Mouse (Mus musculus) lung, embryonic 14.5 days (tissue): ENCODE data around the gene Msmp. TPM values are rescaled to one million over a fixed set of nuclear protein-coding genes. Genes with fewer than 3 reads are reported as not detected.
"Not testable (repeated sequence)": the region's sequence is repeated elsewhere in the genome, so short reads cannot be mapped to it uniquely, and the experiment has no call there.

Experiments
- ATAC-seq: fragments of 200-750 bp; cut with Nextera tagmentation; 2 replicates; pipeline ENCODE4 v1.8.0; 2017; ENCODE audit warnings: mild to moderate bottlenecking, moderate TSS enrichment, moderate library complexity; ENCODE audit not compliant: insufficient read depth
- DNase-seq: peaks from one replicate; pipeline ENCODE4 v3.0.0-alpha.2; 2015
- H3K27ac ChIP-seq: fragments of 300-500 bp; sonication (generic); 2 replicates; pipeline ENCODE4 v1.5.1; 2014; ENCODE audit warnings: low read depth, mild to moderate bottlenecking, moderate library complexity
- H3K27me3 ChIP-seq: fragments of 300-500 bp; sonication (generic); 2 replicates; pipeline ENCODE4 v1.6.1; 2014; ENCODE audit warnings: low read length, control low read depth; ENCODE audit not compliant: insufficient read depth
- H3K36me3 ChIP-seq: fragments of 300-500 bp; sonication (generic); 2 replicates; pipeline ENCODE4 v1.6.1; 2014; ENCODE audit warnings: control low read depth; ENCODE audit not compliant: insufficient read depth
- H3K4me1 ChIP-seq: fragments of 300-500 bp; sonication (generic); 2 replicates; pipeline ENCODE4 v1.6.1; 2014; ENCODE audit warnings: antibody characterized with exemption, control low read depth; ENCODE audit not compliant: insufficient read depth
- H3K4me2 ChIP-seq: fragments of 300-500 bp; sonication (generic); 2 replicates; pipeline ENCODE4 v1.6.1; 2014; ENCODE audit warnings: mild to moderate bottlenecking
- H3K4me3 ChIP-seq: fragments of 300-500 bp; sonication (generic); 2 replicates; pipeline ENCODE4 v1.5.1; 2014; ENCODE audit warnings: low read depth, low read length
- H3K9ac ChIP-seq: fragments of 300-500 bp; sonication (generic); 2 replicates; pipeline ENCODE4 v1.6.1; 2014
- H3K9me3 ChIP-seq: fragments of 300-500 bp; sonication (generic); 2 replicates; pipeline ENCODE4 v1.6.1; 2016; ENCODE audit warnings: low read depth, low read length, control low read depth
- CTCF ChIP-seq: IDR thresholded peaks from 2 replicates; pipeline ENCODE4 v1.5.1; 2016; ENCODE audit warnings: antibody characterized with exemption, low read depth
- WGBS: fragments of 180-500 bp; shearing (Covaris S2); extraction: QIAGEN DNeasy Blood & Tissue Kit; methylation state at CpG from one replicate; pipeline ENCODE4 v1.1.7; 2014; 5-methylcytosine and 5-hydroxymethylcytosine counted together
- polyA plus RNA-seq: library from polyadenylated mRNA; unstranded; fragments of >200 nt; fragmentation: Nextera tagmentation; extraction: Ambion mirVana; gene quantifications from 2 replicates; pipeline ENCODE4 v1.2.1, GENCODE M21; 2014

The Msmp gene
- polyA plus RNA-seq, 1 experiment from 2014 or later, result not detected

DNA sequence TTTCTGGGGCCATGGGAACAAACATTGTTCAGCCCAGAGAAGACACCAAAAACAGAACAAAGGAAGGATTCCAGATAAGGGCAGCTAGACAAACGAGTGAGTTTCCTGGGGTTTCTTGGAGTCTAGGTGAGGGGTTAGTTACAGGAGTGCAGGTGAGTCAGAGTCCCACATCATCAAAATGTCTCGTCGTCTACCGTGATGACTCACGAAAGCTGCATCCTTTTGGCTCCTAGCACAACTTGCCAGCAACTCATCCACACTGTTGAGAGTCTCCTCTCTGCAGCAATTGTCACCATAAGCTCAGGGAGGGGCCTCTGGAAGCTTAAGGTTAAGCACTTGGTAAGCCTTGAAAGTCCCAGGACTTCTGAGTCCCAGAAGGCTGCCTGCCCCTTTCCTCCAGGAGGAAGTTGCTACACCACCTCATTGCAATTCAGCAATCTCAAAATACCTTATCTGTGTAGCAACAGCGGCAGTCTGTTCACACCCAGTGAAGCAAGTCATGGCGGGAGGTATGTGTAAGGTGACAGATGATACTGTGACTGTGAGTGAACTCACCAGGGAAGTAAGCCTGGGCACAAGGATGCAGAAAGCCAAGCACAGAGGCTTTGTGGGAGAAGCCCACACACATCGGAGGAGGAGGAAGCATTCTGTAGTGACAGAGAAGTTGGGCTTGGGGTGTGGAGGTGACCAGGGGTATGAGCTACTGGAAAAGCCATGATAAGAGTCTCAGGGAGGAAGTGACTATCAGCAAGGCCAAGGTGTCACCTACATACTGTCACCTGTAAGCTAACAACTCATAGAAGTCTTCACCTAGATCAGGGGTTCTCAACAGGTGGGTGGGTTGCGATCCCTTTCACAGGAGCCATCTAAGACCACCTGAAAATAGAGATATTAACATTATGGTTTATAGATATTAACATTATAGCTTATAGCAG lies 20.7 kb upstream of the Msmp start:
- Histone ChIP-seq H3K27me3 (no peaks in the 10 kb centered on the region), H3K4me3 (no peak overlapping the region), H3K9ac (no peak overlapping the region), H3K4me1 (no peaks in the 10 kb centered on the region), H3K27ac (no peak overlapping the region), H3K4me2 (no peak overlapping the region), H3K36me3 (no peaks in the 10 kb centered on the region), H3K9me3 (no peaks in the 10 kb centered on the region)
- ATAC-seq (peak; percentile 35; the same call in 1 of the 2 replicates), DNase-seq (no peak)
- TF ChIP-seq CTCF, result no peak
- WGBS, result 51% methylated on average over 9 of the region's 9 CpGs

DNA sequence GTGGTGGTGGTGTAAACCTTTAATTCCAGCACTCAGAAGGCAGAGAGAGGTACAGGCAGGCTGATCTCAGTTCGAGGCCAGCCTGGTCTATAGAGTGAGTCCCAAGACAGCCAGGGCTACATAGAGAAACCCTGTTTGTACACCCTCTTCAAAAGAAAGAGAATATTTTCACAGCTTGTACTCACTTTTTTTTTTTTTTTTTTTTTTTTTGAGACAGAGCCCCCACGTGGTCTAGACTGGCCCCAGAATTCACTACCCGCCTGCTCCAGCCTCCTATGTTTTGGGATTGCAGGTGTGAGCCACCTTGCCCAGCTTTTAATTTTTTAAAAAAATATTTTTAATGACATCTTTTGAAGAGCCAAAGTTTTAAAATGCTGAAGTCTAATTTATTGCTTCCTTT lies 19.8 kb upstream of the Msmp start:
- Histone ChIP-seq H3K9me3 (no peaks in the 10 kb centered on the region), H3K4me2 (no peak overlapping the region), H3K36me3 (no peaks in the 10 kb centered on the region), H3K27ac (no peak overlapping the region), H3K4me3 (no peak overlapping the region), H3K4me1 (no peaks in the 10 kb centered on the region), H3K9ac (no peak overlapping the region), H3K27me3 (no peaks in the 10 kb centered on the region)
- DNase-seq, result no peak
- 49% methylated on average over 3 of the region's 3 CpGs for WGBS
- ATAC-seq, result no peak
- no peak for TF ChIP-seq CTCF

DNA sequence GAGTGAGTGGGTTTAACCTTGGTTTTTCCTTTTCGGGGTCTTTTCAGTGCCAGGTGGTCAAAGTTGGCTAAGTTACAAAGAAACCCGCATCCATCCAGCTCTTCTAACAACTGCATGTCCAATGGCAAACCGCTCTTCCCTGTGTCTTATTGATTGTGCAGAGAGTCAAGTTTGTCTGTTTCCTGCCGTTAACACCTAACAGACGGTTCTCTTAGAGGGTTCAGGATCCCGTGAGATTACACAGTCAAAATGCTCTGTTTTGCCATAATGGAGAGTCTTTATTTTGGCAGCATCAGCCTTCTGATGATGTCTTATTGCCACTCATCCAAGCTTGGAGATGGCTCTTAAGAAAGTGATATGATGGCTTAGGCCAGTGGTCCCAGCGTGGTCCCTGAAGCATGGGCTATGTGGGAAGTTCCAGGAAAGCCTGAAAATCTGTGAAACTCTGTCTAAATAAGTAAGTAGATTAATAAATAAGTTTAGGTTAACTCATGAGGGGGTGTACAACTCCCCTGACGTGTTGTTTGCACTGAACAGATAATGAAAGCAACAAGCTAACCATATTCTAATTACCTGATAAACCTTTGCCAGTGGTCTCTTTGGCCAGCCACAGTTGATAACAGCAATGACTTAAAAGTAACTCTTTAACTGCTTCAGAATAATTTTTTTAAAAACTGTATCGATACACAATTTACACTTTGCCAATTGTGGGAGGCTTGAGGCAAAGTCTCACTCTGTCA lies 16.1 kb upstream of the Msmp start:
- H3K4me1 ChIP-seq, result no peaks in the 10 kb centered on the region
- H3K4me2 ChIP-seq, result no peak overlapping the region
- no peak for ATAC-seq
- H3K9ac ChIP-seq, result no peak overlapping the region
- no peak for DNase-seq
- H3K27me3 ChIP-seq, result no peaks in the 10 kb centered on the region
- no peaks in the 10 kb centered on the region for H3K36me3 ChIP-seq
- H3K4me3 ChIP-seq, result no peak overlapping the region
- H3K27ac ChIP-seq, result no peak overlapping the region
- no peaks in the 10 kb centered on the region for H3K9me3 ChIP-seq
- WGBS, result 67% methylated on average over 9 of the region's 9 CpGs
- no peak for TF ChIP-seq CTCF

DNA sequence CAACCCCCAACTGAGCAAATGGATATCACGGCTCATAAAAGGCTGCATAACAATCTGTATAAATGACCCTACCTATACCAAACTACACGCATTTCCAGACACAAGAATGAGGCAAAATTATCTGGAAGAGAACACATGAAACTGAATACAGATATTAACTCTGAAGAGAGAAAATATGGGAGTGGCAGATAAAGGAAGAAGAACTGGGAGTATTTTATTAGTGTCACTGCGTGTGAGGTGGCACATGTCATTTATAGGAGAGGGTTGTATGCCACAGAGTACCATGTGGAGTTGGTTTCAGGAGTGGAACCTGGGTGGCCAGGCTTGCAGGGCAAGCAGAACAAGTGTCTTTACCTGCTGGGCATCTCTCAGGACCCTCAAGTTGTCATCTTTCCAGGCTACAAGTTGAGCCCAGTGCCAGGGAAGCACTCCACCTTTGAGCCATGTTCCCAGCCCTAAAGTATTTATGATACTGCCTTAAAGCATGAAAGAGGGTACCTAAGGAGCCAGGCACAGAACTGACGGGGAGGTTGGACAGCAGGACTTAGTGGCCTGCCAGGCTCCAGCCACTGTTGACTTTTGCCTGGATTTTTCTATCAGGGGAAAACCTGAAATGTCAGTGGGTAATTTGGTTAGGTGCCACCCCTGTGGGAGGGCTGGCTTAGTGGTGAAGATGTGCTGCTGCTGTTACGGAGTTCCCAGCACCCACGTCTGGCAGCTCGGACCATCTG lies 14.5 kb upstream of the Msmp start:
- Histone ChIP-seq H3K4me1 (no peaks in the 10 kb centered on the region), H3K27me3 (no peaks in the 10 kb centered on the region), H3K36me3 (no peaks in the 10 kb centered on the region), H3K4me3 (no peak overlapping the region), H3K9me3 (no peaks in the 10 kb centered on the region), H3K4me2 (no peak overlapping the region), H3K27ac (no peak overlapping the region), H3K9ac (no peak overlapping the region)
- no peak for ATAC-seq
- WGBS, result 72% methylated on average over 7 of the region's 7 CpGs
- no peak for DNase-seq
- TF ChIP-seq CTCF, result no peak

DNA sequence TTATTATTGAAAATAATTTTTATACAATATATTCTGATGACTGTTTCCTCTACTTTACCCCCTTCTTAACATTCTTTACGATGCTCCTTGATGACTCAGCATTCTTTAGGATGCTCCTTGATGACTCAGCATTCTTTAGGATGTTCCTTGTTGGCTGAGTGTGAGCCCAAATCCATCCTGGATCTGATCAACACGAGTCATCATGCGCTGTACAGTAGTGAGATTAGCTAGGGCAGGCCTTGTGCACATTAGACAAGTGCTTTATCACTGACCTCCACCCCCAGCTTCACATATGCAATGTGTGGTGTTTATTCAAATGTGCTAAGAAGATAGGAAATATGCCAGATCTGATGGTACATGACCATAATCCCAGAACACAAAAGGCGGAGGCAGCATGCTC lies 13.9 kb upstream of the Msmp start:
- no peaks in the 10 kb centered on the region for H3K4me1 ChIP-seq
- no peaks in the 10 kb centered on the region for H3K27me3 ChIP-seq
- H3K36me3 ChIP-seq, result no peaks in the 10 kb centered on the region
- no peak overlapping the region for H3K9ac ChIP-seq
- ATAC-seq (no peak), DNase-seq (no peak)
- no peak for TF ChIP-seq CTCF
- H3K4me3 ChIP-seq, result no peak overlapping the region
- 77% methylated on average over 4 of the region's 4 CpGs for WGBS
- H3K4me2 ChIP-seq, result no peak overlapping the region
- H3K9me3 ChIP-seq, result no peaks in the 10 kb centered on the region
- H3K27ac ChIP-seq, result no peak overlapping the region

DNA sequence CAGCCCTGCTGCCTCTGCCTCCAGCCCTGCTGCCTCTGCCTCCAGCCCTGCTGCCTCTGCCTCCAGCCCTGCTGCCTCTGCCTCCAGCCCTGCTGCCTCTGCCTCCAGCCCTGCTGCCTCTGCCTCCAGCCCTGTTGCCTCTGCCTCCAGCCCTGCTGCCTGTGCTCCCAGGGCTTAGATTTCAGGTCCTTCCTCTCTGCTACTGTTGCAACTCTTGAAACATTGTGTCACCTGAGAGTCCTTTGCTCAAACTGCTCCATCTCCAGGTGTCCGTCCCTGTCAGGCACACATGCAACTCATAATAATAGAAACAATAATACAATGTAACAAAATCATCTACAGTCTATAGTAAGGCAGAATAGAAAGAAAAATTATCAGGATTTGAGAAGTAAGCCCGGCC lies 12.3 kb upstream of the Msmp start:
- not testable (repeated sequence) for ATAC-seq, H3K27ac ChIP-seq, DNase-seq, H3K9me3 ChIP-seq, H3K4me2 ChIP-seq, H3K4me1 ChIP-seq, H3K9ac ChIP-seq, H3K27me3 ChIP-seq, H3K36me3 ChIP-seq, H3K4me3 ChIP-seq
- 75% methylated on average over 2 of the region's 2 CpGs for WGBS

DNA sequence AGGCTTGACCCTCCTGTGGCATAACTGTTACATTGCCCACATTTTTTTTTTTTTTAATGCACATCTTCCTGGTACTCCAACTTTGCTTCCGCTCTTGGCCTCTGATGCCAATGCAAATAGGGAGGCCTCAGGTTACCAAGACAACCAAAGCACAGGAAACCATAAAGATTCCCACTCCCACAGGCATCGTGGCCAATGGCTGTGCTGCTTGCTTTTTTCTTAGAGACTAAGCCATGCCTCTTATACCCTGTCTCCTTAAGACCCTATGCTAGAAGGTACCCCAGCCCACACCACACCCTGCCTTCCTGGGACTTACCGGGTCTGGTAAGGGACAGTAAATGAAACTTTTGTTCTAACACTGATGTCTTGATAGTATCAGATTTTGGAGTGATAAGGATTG lies 9.2 kb upstream of the Msmp start:
- Histone ChIP-seq H3K9ac (no peak overlapping the region), H3K4me1 (no peaks in the 10 kb centered on the region), H3K27me3 (no peaks in the 10 kb centered on the region), H3K27ac (no peak overlapping the region), H3K4me3 (no peak overlapping the region), H3K4me2 (no peak overlapping the region), H3K9me3 (no peaks in the 10 kb centered on the region), H3K36me3 (no peaks in the 10 kb centered on the region)
- ATAC-seq (no peak), DNase-seq (no peak)
- 51% methylated on average over 3 of the region's 3 CpGs for WGBS
- TF ChIP-seq CTCF, result no peak
